Mouse (Mus musculus) C2C12 (cell line): Measurements from ENCODE around the gene Arhgap31. TPM values are rescaled to one million over a fixed set of nuclear protein-coding genes. Genes with fewer than 3 reads are reported as not detected.

Experiments used
- H3K27me3 ChIP-seq: one replicate; pipeline ENCODE4 v1.6.1; 2011; ENCODE audit not compliant: control insufficient read depth, insufficient read depth, insufficient read length
- H3K36me3 ChIP-seq: one replicate; pipeline ENCODE4 v1.6.1; 2011; ENCODE audit not compliant: control insufficient read depth, insufficient read depth
- H3K4me3 ChIP-seq: one replicate; pipeline ENCODE4 v1.5.1; 2011; ENCODE audit warnings: mild to moderate bottlenecking, control low read depth; ENCODE audit not compliant: poor library complexity, insufficient read depth, severe bottlenecking
- H3K79me2 ChIP-seq: one replicate; pipeline ENCODE4 v1.6.1; 2011; ENCODE audit not compliant: control insufficient read depth, insufficient read depth
- H3K79me3 ChIP-seq: one replicate; pipeline ENCODE4 v1.6.1; 2011; ENCODE audit warnings: low read depth, control low read depth
- H3ac ChIP-seq: one replicate; pipeline ENCODE3; 2011; ENCODE audit warnings: low read depth; ENCODE audit not compliant: control insufficient read depth, insufficient read length
- CEBPB ChIP-seq: IDR thresholded peaks from one replicate; pipeline ENCODE4 v1.6.1; 2011; ENCODE audit warnings: low read depth, mild to moderate bottlenecking, control low read depth, moderate library complexity
- CTCF ChIP-seq: IDR thresholded peaks from one replicate; pipeline ENCODE4 v1.5.1; 2011; ENCODE audit not compliant: control insufficient read depth, insufficient read depth, insufficient read length
- FOSL1 ChIP-seq: IDR thresholded peaks from one replicate; pipeline ENCODE4 v1.8.0; 2011; ENCODE audit warnings: mild to moderate bottlenecking, low read length; ENCODE audit not compliant: poor library complexity, insufficient read depth, severe bottlenecking
- MAX ChIP-seq: IDR thresholded peaks from one replicate; pipeline ENCODE4 v1.6.1; 2011; ENCODE audit warnings: mild to moderate bottlenecking, control low read depth
- MYOD1 ChIP-seq: IDR thresholded peaks from one replicate; pipeline ENCODE4 v1.6.1; 2011; ENCODE audit warnings: low read depth; ENCODE audit not compliant: control insufficient read depth, insufficient read length
- MYOG ChIP-seq: IDR thresholded peaks from one replicate; pipeline ENCODE4 v1.6.1; 2011; ENCODE audit not compliant: control insufficient read depth, insufficient read length; ENCODE audit errors: extremely low read depth
- USF1 ChIP-seq: IDR thresholded peaks from one replicate; pipeline ENCODE4 v1.6.1; 2011; ENCODE audit warnings: low read depth, mild to moderate bottlenecking, control low read depth, moderate library complexity
- polyA plus RNA-seq: library from polyadenylated mRNA; unstranded; fragments of >200 nt; fragmentation: generic; extraction: Trizol; gene quantifications from one replicate; pipeline ENCODE4 v1.2.1, GENCODE M21; 2012; ENCODE audit warnings: missing spikeins

Arhgap31 gene
- polyA plus RNA-seq, 1 experiment = 15.7 TPM

- H3K4me3 ChIP-seq = no peak overlapping the region
- TF ChIP-seq MAX = no peak
- no peak for TF ChIP-seq CTCF
- TF ChIP-seq MYOG = no peak
- TF ChIP-seq CEBPB = no peak
- TF ChIP-seq USF1 = no peak
- no peak for TF ChIP-seq FOSL1
- TF ChIP-seq MYOD1 = no peak
- peaks cover 39% of the 10 kb centered on the region for H3K36me3 ChIP-seq
- no peaks in the 10 kb centered on the region for H3K79me3 ChIP-seq
- no peak overlapping the region for H3ac ChIP-seq
- H3K79me2 ChIP-seq = no peaks in the 10 kb centered on the region
- no peaks in the 10 kb centered on the region for H3K27me3 ChIP-seq
Measured at GRCm38 (mm10) chr16:38596099-38596498, 117.0 kb downstream of the Arhgap31 start.

GRCm38 (mm10) chr16:38594435-38594834, 118.6 kb downstream of the Arhgap31 start:
- Histone ChIP-seq H3K27me3 (no peaks in the 10 kb centered on the region), H3ac (no peak overlapping the region), H3K79me2 (no peaks in the 10 kb centered on the region), H3K36me3 (peaks cover 38% of the 10 kb centered on the region), H3K79me3 (no peaks in the 10 kb centered on the region), H3K4me3 (no peak overlapping the region)
- TF ChIP-seq FOSL1 = no peak
- TF ChIP-seq MYOG = no peak

DNA sequence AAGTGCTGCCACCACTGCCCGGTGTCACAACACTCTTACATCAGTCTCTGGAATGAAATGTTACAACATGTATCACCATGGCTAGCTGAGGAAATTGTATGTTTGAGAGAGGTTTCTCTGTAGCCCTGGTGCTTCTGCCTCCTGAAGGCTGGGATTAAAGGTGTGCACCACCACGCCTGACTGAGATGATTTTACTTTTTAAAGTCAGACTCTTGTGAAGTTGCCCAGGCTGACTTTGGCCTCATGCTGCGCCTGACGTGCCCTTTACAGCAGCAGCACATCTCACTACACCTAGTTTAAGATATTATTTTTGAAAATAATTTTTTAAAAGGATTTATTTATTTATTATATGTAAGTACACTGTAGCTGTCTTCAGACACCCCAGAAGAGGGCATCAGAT, 120.1 kb downstream of the Arhgap31 start:
- Histone ChIP-seq H3K79me2 (no peaks in the 10 kb centered on the region), H3K79me3 (no peaks in the 10 kb centered on the region), H3ac (no peak overlapping the region), H3K27me3 (no peaks in the 10 kb centered on the region), H3K36me3 (peaks cover 51% of the 10 kb centered on the region), H3K4me3 (no peak overlapping the region)
- TF ChIP-seq MAX = no peak
- no peak for TF ChIP-seq CTCF
- no peak for TF ChIP-seq CEBPB
- TF ChIP-seq MYOG = no peak
- no peak for TF ChIP-seq FOSL1
- no peak for TF ChIP-seq USF1
- no peak for TF ChIP-seq MYOD1

- H3K79me2 ChIP-seq = no peaks in the 10 kb centered on the region
- H3K79me3 ChIP-seq = no peaks in the 10 kb centered on the region
- no peak overlapping the region for H3ac ChIP-seq
- TF ChIP-seq MYOG (no peak), MYOD1 (no peak), MAX (no peak), CEBPB (no peak), FOSL1 (no peak), CTCF (no peak), USF1 (no peak)
- no peaks in the 10 kb centered on the region for H3K27me3 ChIP-seq
- no peak overlapping the region for H3K4me3 ChIP-seq
- peaks cover 58% of the 10 kb centered on the region for H3K36me3 ChIP-seq
Measured at GRCm38 (mm10) chr16:38592026-38592678, 120.9 kb downstream of the Arhgap31 start.

DNA sequence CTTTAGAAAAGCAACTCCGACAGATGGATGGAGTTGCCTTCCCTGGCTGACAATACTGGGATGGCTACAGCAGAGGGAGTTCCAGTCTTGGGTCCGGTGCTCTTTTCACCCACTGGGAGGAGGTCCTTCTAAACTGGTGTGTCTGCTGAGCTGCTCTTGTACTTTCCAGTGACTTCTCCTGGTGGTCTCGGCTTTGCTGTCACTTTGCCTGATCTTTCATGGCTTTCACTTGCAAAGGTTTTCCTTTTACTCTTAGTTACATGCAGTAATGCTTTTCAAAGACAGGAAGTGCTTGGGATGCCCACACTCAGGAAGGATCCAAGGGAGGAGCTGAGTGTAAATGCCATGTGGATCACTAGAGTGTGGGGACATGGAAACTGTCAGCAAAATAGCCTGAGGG, 121.6 kb downstream of the Arhgap31 start:
- no peaks in the 10 kb centered on the region for H3K79me3 ChIP-seq
- H3K36me3 ChIP-seq = peaks cover 64% of the 10 kb centered on the region
- H3K27me3 ChIP-seq = no peaks in the 10 kb centered on the region
- no peak overlapping the region for H3K4me3 ChIP-seq
- no peak overlapping the region for H3ac ChIP-seq
- H3K79me2 ChIP-seq = no peaks in the 10 kb centered on the region
- TF ChIP-seq CEBPB = no peak
- no peak for TF ChIP-seq CTCF
- TF ChIP-seq MAX = no peak
- TF ChIP-seq MYOD1 = no peak
- no peak for TF ChIP-seq FOSL1
- no peak for TF ChIP-seq USF1
- TF ChIP-seq MYOG = no peak

- Histone ChIP-seq H3K79me2 (no peaks in the 10 kb centered on the region), H3K4me3 (no peak overlapping the region), H3ac (no peak overlapping the region), H3K36me3 (peaks cover 95% of the 10 kb centered on the region), H3K27me3 (no peaks in the 10 kb centered on the region), H3K79me3 (no peaks in the 10 kb centered on the region)
- TF ChIP-seq MYOG = no peak
- TF ChIP-seq USF1 = no peak
- no peak for TF ChIP-seq CTCF
- no peak for TF ChIP-seq MAX
- TF ChIP-seq FOSL1 = no peak
- TF ChIP-seq CEBPB = no peak
- no peak for TF ChIP-seq MYOD1
Measured at GRCm38 (mm10) chr16:38587572-38587971, 125.5 kb downstream of the Arhgap31 start.
